Mouse (Mus musculus): Measurements from ENCODE around the gene Coa6. TPM values are rescaled to one million over a fixed set of nuclear protein-coding genes. Genes with fewer than 3 reads are reported as not detected.

Gene Coa6
- polyA plus RNA-seq, 1 experiment from 2014 or later = 102 TPM

DNA sequence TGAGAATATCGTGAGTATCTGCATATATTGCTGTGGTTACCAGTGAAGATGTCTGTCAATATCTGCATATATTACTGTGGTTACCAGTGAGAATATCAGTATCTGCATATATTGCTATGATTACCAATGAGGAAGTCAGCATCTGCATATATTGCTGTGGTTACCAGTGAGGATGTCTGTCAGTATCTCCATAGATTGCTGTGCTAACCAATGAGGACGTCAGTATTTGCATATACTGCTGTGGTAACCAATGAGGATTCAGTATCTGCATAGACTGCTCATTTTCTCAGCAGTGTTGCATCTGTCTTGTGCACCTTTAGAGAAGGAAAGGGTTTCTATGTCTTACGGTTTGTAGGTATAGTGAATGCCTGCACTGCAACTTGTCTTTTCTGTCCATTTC lies 1.5 kb upstream of the Coa6 start:
- Histone ChIP-seq H3K4me1 (replicated peaks; ENCODE audit: insufficient read depth, low read length) (no peaks in the 10 kb centered on the region; the same call in 1 of the 2 replicates), H3K9ac (ENCODE audit: low read depth, low read length) (no peak overlapping the region), H3K36me3 (ENCODE audit: insufficient read depth, low read length) (peaks cover 2% of the 10 kb centered on the region; the same call in 1 of the 2 replicates), H3K27me3 (ENCODE audit: insufficient read depth, low read length) (no peaks in the 10 kb centered on the region), H3K4me2 (ENCODE audit: low read length) (no peak overlapping the region), H3K27ac (no peak overlapping the region), H3K4me3 (replicated peaks; ENCODE audit: low read depth, low read length) (no peak overlapping the region), H3K9me3 (replicated peaks; ENCODE audit: low read length) (no peaks in the 10 kb centered on the region)
- WGBS = 82% methylated on average over 3 of the region's 3 CpGs
- TF ChIP-seq CTCF (IDR thresholded peaks at IDR 0.05; ENCODE audit: low read depth) = no peak
- no peak for DNase-seq (ENCODE audit: low spot score)
- no peak for ATAC-seq (replicated peaks; ENCODE audit: low FRiP score, low read depth)

DNA sequence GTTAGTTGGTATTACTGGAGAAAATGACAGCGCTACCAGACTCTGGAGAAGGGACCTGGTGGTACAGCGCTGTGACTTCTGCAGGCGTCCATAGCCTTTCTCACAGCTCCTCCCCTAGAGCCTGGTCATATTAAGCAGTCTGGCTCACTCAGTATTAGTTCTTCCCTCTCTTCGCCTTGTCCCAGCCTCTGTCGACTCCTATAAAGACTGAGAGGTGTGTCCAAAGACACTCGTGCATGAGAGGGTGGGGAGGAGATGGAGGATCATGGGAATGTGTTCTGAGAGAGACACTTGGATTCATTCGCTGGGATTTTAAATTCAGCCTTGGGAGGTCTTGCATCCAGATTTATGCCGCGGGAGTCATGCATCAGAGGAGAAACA lies 595 bp downstream of the Coa6 start:
- peak overlapping the region; percentile 89 for H3K9ac ChIP-seq (ENCODE audit: low read depth, low read length)
- DNase-seq (ENCODE audit: low spot score) (peak; percentile 70), ATAC-seq (replicated peaks; ENCODE audit: low FRiP score, low read depth) (peak; percentile 68)
- peaks cover 22% of the 10 kb centered on the region for H3K36me3 ChIP-seq (ENCODE audit: insufficient read depth, low read length)
- H3K27ac ChIP-seq = peak overlapping the region; percentile 85
- H3K4me1 ChIP-seq (replicated peaks; ENCODE audit: insufficient read depth, low read length) = no peaks in the 10 kb centered on the region; the same call in 1 of the 2 replicates
- WGBS = 6% methylated on average over 9 of the region's 9 CpGs
- H3K4me3 ChIP-seq (replicated peaks; ENCODE audit: low read depth, low read length) = peak overlapping the region; percentile 90
- H3K27me3 ChIP-seq (ENCODE audit: insufficient read depth, low read length) = no peaks in the 10 kb centered on the region
- TF ChIP-seq CTCF (IDR thresholded peaks at IDR 0.05; ENCODE audit: low read depth) = no peak
- no peaks in the 10 kb centered on the region for H3K9me3 ChIP-seq (replicated peaks; ENCODE audit: low read length)
- H3K4me2 ChIP-seq (ENCODE audit: low read length) = peak overlapping the region; percentile 91

GRCm38 (mm10) chr8:126424163-126424562 lies 1.8 kb downstream of the Coa6 start:
- Histone ChIP-seq H3K27ac (no peak overlapping the region), H3K9ac (ENCODE audit: low read depth, low read length) (no peak overlapping the region), H3K4me1 (replicated peaks; ENCODE audit: insufficient read depth, low read length) (no peaks in the 10 kb centered on the region; the same call in 1 of the 2 replicates), H3K9me3 (replicated peaks; ENCODE audit: low read length) (no peaks in the 10 kb centered on the region), H3K4me2 (ENCODE audit: low read length) (peak overlapping the region; percentile 91; the same call in 1 of the 2 replicates), H3K4me3 (replicated peaks; ENCODE audit: low read depth, low read length) (no peak overlapping the region), H3K27me3 (ENCODE audit: insufficient read depth, low read length) (no peaks in the 10 kb centered on the region), H3K36me3 (ENCODE audit: insufficient read depth, low read length) (peaks cover 35% of the 10 kb centered on the region)
- TF ChIP-seq CTCF (IDR thresholded peaks at IDR 0.05; ENCODE audit: low read depth) = no peak
- ATAC-seq (replicated peaks; ENCODE audit: low FRiP score, low read depth) (no peak), DNase-seq (ENCODE audit: low spot score) (no peak)
- 80% methylated on average over 4 of the region's 4 CpGs for WGBS

GRCm38 (mm10) chr8:126424946-126425345 lies 2.6 kb downstream of the Coa6 start:
- no peak overlapping the region for H3K27ac ChIP-seq
- 77% methylated on average over 1 of the region's 1 CpGs for WGBS
- ATAC-seq (replicated peaks; ENCODE audit: low FRiP score, low read depth) (no peak), DNase-seq (ENCODE audit: low spot score) (no peak)
- no peaks in the 10 kb centered on the region; the same call in 1 of the 2 replicates for H3K4me1 ChIP-seq (replicated peaks; ENCODE audit: insufficient read depth, low read length)
- H3K9ac ChIP-seq (ENCODE audit: low read depth, low read length) = no peak overlapping the region
- no peak overlapping the region for H3K4me3 ChIP-seq (replicated peaks; ENCODE audit: low read depth, low read length)
- no peaks in the 10 kb centered on the region for H3K27me3 ChIP-seq (ENCODE audit: insufficient read depth, low read length)
- no peaks in the 10 kb centered on the region for H3K9me3 ChIP-seq (replicated peaks; ENCODE audit: low read length)
- TF ChIP-seq CTCF (IDR thresholded peaks at IDR 0.05; ENCODE audit: low read depth) = no peak
- H3K4me2 ChIP-seq (ENCODE audit: low read length) = no peak overlapping the region
- peaks cover 41% of the 10 kb centered on the region for H3K36me3 ChIP-seq (ENCODE audit: insufficient read depth, low read length)

- H3K9ac ChIP-seq (ENCODE audit: low read depth, low read length) = no peak overlapping the region
- no peaks in the 10 kb centered on the region for H3K4me1 ChIP-seq (replicated peaks; ENCODE audit: insufficient read depth, low read length)
- H3K27me3 ChIP-seq (ENCODE audit: insufficient read depth, low read length) = no peaks in the 10 kb centered on the region
- DNase-seq (ENCODE audit: low spot score) = no peak
- no peak overlapping the region for H3K4me2 ChIP-seq (ENCODE audit: low read length)
- WGBS = 94% methylated on average over 5 of the region's 5 CpGs
- ATAC-seq (replicated peaks; ENCODE audit: low FRiP score, low read depth) = no peak
- no peak for TF ChIP-seq CTCF (IDR thresholded peaks at IDR 0.05; ENCODE audit: low read depth)
- no peak overlapping the region for H3K27ac ChIP-seq
- no peaks in the 10 kb centered on the region for H3K9me3 ChIP-seq (replicated peaks; ENCODE audit: low read length)
- H3K36me3 ChIP-seq (ENCODE audit: insufficient read depth, low read length) = peaks cover 66% of the 10 kb centered on the region
- no peak overlapping the region for H3K4me3 ChIP-seq (replicated peaks; ENCODE audit: low read depth, low read length)
Measured at GRCm38 (mm10) chr8:126429635-126430034, 7.3 kb downstream of the Coa6 start.

DNA sequence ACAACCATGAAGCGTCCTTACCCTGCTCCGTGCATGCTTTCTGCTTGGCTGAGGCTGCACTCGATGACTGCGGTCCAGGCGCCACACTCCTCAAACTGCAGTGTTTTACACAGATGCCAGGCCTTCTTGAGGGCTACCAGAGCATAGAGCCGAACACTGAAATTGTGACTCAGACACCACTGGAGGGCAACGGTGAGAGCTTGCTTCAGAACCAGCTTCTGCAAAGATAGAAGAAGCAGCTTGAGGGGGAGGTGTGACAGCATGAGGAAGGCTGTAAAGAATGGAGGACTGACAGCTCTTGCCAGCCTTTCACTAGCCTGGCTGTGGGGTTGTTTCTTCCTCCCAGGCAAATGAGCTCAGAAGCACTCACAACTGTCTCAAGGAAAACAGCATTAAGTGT lies 11.5 kb downstream of the Coa6 start:
- no peak overlapping the region for H3K9ac ChIP-seq (ENCODE audit: low read depth, low read length)
- peaks cover 51% of the 10 kb centered on the region for H3K36me3 ChIP-seq (ENCODE audit: insufficient read depth, low read length)
- H3K4me3 ChIP-seq (replicated peaks; ENCODE audit: low read depth, low read length) = no peak overlapping the region
- H3K27me3 ChIP-seq (ENCODE audit: insufficient read depth, low read length) = no peaks in the 10 kb centered on the region
- no peak overlapping the region for H3K4me2 ChIP-seq (ENCODE audit: low read length)
- no peaks in the 10 kb centered on the region for H3K9me3 ChIP-seq (replicated peaks; ENCODE audit: low read length)
- H3K4me1 ChIP-seq (replicated peaks; ENCODE audit: insufficient read depth, low read length) = no peaks in the 10 kb centered on the region
- peak; percentile 45; the same call in 1 of the 2 replicates for TF ChIP-seq CTCF (IDR thresholded peaks at IDR 0.05; ENCODE audit: low read depth)
- DNase-seq (ENCODE audit: low spot score) (no peak), ATAC-seq (replicated peaks; ENCODE audit: low FRiP score, low read depth) (no peak)
- no peak overlapping the region for H3K27ac ChIP-seq
- 76% methylated on average over 7 of the region's 7 CpGs for WGBS

DNA sequence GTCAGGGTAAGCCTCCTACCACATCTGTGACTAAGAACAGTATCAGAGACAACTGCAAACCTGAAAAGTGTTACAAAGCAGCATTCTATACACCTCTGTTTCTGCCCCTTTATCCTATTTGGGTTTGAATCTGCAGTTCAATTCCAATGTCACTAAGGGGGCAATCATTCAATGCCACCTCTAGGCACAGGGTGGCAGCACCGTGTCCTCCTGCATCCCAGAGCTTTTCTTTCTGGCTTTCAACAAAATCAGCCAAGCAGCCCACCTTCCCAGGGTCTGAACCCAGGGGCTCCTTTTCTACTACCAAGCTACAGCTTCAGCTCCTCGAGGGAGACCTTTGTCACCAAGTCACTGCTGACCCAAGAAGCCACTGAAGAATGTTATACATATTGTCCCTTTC lies 16.6 kb downstream of the Coa6 start:
- H3K27me3 ChIP-seq (ENCODE audit: insufficient read depth, low read length) = no peaks in the 10 kb centered on the region
- no peak overlapping the region for H3K4me2 ChIP-seq (ENCODE audit: low read length)
- peaks cover 31% of the 10 kb centered on the region for H3K36me3 ChIP-seq (ENCODE audit: insufficient read depth, low read length)
- H3K9me3 ChIP-seq (replicated peaks; ENCODE audit: low read length) = no peaks in the 10 kb centered on the region
- peak; percentile 50 for TF ChIP-seq CTCF (IDR thresholded peaks at IDR 0.05; ENCODE audit: low read depth)
- H3K27ac ChIP-seq = no peak overlapping the region
- DNase-seq (ENCODE audit: low spot score) (no peak), ATAC-seq (replicated peaks; ENCODE audit: low FRiP score, low read depth) (no peak)
- no peaks in the 10 kb centered on the region for H3K4me1 ChIP-seq (replicated peaks; ENCODE audit: insufficient read depth, low read length)
- H3K9ac ChIP-seq (ENCODE audit: low read depth, low read length) = no peak overlapping the region
- 59% methylated on average over 2 of the region's 2 CpGs for WGBS
- no peak overlapping the region for H3K4me3 ChIP-seq (replicated peaks; ENCODE audit: low read depth, low read length)

Data from kidney, postnatal 0 days (tissue).